Mouse (Mus musculus) thymus, adult 18-20 months (tissue): ENCODE results near the gene Dchs1.
"Not testable (repeated sequence)": the region's sequence is repeated elsewhere in the genome, so short reads cannot be mapped to it uniquely, and the experiment has no call there.

Source experiments
- DNase-seq, 2 experiments: peaks; one replicate each; pipeline ENCODE4 v3.0.0; 2022; ENCODE audit warnings: mixed read lengths in 2 of 2

Dchs1 gene

DNA sequence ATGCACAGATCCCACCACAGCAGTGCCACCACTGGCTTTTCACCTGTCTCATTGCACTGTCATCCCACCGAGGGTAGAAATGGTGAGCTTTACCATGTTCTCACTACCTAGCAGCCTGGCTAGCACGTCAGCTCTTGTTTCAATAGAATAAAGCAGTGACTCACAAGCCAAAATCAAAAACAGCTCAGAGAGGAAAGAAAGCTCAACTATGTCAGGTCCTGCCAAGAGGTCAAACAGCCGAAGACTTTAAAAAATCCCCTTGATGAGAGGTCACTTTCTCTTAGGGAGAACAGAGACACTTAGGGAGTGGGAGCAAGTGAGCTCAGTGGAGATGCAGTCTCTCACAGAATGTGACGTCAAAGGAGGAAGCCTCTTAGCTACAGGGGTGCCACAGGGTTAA, 3.6 kb downstream of the Dchs1 start:
- DNase-seq, result no peak

DNA sequence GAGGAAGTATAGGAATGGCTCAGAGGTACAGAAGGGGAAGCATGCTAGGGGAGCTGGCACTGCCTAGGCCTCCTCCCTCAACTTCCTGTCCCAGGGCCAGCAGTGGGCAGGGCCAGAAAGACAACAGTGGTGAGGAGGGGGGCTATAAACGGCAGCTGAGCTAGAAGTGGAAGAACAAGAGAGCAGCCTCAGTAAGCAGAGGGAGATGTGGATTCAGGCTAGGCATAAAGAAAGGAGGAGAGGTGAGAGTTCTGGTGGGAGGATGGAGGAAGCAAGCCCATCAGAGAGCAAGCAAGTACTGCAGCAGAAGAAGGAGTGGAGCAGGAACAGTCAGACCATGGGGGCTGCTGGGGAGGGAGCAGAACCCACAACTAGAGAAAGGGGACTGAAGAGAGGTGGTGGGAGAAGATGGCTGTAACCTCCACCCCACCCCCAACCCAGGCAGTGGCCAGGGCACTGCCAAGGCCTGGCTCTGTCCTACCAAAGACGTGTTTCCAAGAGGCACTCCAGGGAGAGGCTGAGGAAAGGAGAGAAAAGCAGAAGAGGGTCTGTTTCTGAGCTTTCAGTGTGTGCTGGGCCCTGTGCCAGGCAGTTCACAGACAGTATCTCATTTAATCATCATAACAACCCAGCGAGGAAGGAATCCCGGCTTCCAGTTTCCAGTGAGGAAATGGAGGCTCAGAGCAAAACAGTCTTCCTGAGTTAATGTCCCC, 8.7 kb downstream of the Dchs1 start:
- peak; percentile 34 to 38 for DNase-seq

DNA sequence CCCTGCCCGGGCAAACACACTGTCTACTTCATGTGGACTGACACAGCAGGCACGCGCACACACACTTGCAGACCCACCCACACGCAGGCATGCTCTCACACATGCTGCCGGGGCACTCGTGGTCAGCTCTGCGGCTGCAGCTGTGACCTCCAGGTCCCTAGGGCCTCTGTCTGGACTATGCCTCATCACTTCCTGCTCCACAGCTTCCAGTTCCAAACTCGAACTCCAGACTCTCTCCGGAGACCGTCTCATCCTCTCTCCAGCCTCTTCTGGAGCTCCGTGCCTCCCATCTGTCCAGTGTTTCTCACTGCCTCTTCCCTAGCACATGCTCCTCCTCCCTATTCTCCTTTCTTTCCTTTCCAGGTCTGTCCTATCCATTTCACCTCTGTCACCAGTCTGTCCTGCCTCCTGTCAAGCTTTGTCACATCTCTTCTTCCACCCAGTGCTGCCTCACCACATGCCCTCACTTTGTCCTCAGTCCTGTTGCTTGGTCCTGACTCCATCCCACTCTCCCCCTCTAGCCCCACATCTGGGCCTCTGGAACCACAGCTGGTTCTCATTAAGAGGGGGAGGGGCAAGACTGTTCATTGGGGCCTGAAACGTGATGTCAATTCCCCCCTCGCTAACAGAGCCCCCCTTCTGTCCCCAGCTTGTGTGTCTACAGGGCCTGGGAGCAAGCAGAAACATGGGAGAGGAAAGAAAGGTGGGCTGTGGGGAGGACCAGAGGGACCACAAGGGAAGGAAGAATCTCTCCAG, 9.5 kb downstream of the Dchs1 start:
- no peak for DNase-seq

GRCm38 (mm10) chr7:105777316-105777715, 10.1 kb downstream of the Dchs1 start:
- no peak for DNase-seq

DNA sequence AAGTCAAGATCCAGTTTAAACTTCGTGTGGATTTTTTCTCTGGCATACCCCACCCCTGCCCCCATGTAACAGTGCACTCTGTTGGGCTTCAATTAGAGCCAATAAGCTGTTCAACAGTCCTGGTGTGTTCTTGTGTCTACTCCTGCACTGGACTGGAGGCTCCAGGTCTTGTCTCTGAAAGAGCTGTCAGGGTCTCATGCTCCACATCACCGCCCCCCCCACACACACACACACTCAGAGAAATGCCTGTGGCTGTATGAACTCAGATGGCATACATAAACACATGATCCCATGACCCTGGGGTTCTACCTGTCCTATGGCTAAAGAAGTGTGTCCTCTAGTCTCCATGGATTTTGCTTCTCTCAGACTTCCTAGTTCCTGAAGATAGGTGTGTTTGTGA, 11.4 kb downstream of the Dchs1 start:
- no peak for DNase-seq

- no peak for DNase-seq
These were observed 12.8 kb downstream of the Dchs1 start for GRCm38 (mm10) chr7:105774661-105775060.

DNA sequence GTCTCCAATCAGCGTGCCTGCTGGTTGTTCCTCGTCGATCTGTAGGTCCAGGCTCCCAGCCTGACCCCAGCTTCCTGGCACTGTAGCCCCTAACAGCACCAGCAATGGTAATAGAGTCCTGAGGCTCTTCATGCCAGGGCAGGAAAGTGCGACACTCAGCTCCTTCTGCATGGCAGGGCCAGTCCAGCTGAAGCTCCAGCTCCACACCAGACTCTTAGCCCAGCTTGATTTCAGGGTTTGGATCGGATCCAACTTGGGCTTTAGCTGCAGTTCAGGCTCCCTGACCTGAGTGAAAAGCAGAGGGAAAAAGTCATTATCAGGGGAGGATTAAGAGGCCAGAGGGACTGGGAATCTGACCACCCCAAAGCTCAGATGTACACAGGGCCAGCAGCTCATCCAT, 14.4 kb downstream of the Dchs1 start:
- no peak for DNase-seq

DNA sequence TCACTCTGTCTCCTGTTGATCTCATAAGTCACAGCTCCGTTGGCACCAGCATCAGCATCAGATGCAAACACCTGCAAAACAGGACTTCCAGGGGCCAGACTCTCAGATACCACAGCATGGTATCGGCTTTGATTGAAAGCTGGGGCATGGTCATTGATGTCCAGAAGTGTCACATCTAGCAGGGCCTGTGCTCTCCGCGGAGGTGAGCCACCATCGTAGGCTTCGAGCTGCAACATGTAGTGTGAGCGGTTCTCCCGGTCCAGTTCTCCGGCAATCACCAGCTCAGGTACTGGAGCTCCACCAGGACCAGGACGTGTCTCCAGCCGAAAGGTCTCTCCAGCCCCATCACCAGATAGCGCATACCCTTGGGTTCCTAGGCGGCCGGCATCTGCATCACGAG, 15.1 kb downstream of the Dchs1 start:
- no peak for DNase-seq

GRCm38 (mm10) chr7:105769959-105770358, 17.5 kb downstream of the Dchs1 start:
- no peak for DNase-seq

GRCm38 (mm10) chr7:105767729-105768165, 19.7 kb downstream of the Dchs1 start:
- DNase-seq, result no peak

GRCm38 (mm10) chr7:105764331-105764730, 23.1 kb downstream of the Dchs1 start:
- DNase-seq, result no peak

GRCm38 (mm10) chr7:105762517-105763270, 24.8 kb downstream of the Dchs1 start:
- DNase-seq, result no peak

DNA sequence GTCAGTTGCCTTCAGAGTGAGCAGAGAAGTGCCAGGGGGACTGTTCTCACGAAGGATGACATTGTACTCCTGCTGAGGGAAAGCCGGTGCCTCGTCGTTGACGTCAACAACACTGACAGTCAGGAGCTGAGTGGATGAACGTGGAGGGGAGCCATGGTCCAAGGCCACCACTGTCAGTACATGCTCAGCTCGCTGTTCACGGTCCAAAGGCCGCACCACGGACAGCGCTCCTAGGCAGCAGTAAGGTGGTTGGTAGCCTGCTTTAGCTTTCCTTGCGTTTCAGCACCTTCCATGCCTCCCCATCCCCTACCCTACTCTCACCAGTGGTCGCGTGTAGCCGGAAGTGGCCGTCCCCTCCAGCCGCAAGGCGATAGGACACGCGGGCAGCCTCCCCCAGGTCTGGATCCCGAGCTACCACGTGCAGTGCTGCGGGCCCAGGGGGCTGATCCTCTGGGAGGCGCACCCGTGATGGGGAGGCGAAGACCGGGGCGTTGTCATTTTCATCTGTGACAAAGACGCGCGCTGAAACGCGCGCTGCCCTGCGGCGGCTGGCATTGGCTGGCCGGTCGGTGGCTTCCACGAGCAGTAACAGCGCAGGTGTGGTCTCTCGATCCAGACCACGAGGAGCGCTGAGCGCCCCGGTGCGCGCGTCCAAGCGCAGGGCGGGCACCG, 25.5 kb downstream of the Dchs1 start:
- no peak for DNase-seq

- no peak for DNase-seq
These were observed 34.2 kb downstream of the Dchs1 start for GRCm38 (mm10) chr7:105753281-105753680.

DNA sequence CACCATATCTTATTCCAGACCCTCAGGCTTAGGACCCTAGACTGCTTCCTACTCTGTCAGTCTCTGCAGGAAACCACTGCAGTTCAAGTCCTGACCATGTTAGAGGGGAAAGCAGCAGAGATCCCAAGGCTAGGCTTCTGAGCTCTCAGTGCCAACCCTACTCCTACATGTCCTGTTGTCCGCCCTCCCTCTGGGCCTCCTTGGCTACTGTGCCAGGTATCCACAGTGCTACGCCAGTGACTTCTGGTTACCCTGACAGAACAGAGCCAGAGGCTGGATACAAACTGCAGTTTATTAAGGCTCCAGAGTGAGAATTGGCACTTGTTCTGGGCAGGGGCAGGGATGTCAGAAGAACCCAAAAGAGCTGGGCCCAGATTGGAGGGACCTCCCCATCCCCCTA, 34.7 kb downstream of the Dchs1 start:
- DNase-seq, result no peak

DNA sequence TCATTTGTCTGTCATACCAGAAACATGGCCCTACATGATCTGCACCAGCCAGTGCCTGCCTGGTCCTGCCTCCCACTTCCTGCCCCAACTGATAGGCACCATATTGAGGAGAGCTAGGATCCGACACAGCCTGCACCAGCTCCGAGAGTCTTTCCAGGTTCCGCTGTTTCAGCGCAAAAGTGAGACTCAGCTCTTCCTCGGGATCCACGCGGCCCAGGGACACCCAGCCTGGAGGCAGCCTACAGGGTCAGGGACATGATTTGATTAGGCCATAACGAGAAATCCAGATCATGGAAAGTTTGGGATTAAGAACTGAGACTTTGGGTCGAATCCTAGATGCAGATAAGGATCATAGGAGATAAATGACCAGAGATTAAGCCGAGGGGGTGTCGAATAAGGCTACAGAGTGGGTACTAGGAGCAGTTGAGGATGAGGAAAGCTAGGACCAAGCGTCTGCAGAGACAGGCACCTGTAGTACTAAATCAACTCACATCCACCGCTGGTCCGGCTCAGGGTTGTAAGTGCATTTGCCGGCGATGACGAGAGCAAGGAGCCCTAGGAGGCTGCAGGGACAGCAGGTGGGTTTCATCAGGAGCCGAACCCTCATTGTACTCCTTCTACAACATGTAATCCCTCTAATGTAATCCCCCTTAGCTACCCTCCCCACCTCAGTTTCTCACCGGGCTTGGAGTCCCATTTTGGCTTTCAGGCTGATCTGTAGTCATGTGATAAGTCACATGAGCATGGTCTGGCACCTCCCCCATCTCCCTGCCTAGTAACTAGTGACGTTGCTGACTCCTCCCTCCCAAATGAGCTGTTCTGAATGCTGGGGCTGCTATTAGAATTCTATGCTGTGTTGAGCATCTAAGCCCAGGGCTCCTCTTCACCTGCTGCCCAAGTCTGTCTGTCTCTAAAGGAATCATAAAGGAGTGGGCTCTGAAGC, 35.7 kb downstream of the Dchs1 start, which contains the start of gene Tpp1:
Gene Tpp1, minus strand, starts transcription at position 745 of the 943 bp plus-strand sequence.
- DNase-seq, result peak; percentile 76 to 87

DNA sequence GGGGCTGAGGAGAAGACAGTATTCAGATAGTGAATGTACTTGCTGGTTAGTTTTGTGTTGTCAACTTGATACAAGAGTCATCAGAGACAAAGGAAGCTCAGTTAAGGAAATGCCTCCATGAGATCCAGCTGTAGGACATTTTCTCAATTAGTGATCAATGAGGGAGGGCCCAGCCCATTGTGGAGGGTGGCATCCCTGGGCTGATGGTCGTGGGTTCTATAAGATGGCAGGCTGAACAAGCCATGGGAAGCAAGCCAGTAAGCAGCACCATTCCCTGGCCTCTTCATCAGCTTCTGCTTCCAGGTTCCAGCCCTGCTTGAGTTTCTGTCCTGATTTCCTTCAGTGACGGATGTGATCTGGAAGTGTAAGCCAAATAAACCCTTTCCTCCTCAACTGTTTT, 39.7 kb downstream of the Dchs1 start:
- DNase-seq, result no peak

- peak; percentile 84 to 88 for DNase-seq
These were observed 43.4 kb downstream of the Dchs1 start, which contains the start of gene Taf10 for GRCm38 (mm10) chr7:105743926-105744590. Gene Taf10, minus strand, starts transcription at chr7:105744361.

GRCm38 (mm10) chr7:105743246-105743925, 44.1 kb downstream of the Dchs1 start:
- DNase-seq, result not testable (repeated sequence)

GRCm38 (mm10) chr7:105742539-105743215, 44.8 kb downstream of the Dchs1 start:
- DNase-seq, result not testable (repeated sequence)
